Mouse (Mus musculus): ENCODE data around the gene Amt.

Amt gene

DNA sequence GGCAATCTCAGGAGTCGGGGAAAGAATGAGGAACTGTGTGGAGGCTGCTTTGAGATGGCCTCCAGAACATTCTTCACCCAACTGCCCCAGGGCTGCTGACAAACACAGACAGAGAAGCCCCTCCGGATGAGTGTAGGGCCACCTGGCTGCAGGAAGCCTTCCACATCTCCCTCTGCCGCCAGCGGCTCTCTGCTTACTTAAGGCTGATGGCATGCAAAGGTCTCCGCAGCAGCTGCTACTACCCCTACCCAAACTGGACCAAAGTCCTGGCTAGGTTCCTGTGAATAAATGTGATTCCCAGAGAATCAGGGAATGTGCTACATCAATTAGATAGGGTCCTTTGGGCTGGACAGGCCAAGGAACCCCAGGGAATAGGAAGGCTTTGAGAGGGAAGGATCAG lies 24.0 kb upstream of the Amt start:
- ChIA-PET CTCF (interaction anchor here in 3 of 4 experiments (0.6 to 0.7 kb wide), 4 partner anchors 9 to 139 kb away, joined by 3 read pairs; no protein-coding TSS in a partner anchor), POLR2A (interaction anchor here in 1 of 4 experiments (0.6 to 1.9 kb wide), 5 partner anchors 8 to 118 kb away, joined by 3 to 4 read pairs (median 3); no protein-coding TSS in a partner anchor)

DNA sequence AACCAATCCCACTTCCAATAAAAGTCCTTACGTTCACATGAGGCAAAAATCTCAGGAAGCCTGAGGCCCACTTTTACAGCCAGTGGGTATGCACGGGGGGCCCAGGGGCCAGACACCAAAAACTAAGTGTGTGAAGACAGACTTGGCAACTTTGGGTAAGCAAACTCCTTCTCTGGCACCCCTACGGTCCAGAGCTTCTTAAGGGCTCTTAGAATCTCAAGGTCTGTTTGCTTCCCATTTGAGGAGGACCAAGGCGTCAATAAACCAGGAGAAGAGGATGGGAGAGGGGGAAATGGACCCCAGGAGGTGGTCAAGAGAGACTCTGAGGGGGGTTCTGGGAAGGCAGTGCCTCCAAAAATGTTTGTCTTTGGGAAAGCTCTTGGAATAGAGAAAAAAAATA lies 23.2 kb upstream of the Amt start:
- ChIA-PET POLR2A (interaction anchor here in 3 of 4 experiments (0.6 to 1.9 kb wide), 7 partner anchors 9 to 640 kb away, joined by 3 to 6 read pairs (median 3); partner anchors contain the start of gene Dag1 (in 2 of the 3)), CTCF (interaction anchor here in 3 of 4 experiments (0.6 to 2.0 kb wide), 10 partner anchors 10 to 399 kb away, joined by 3 to 13 read pairs (median 4); partner anchors contain the start of gene Wdr6 (in 1 of the 3))

- POLR2A ChIA-PET: interaction anchor here (0.6 to 6.5 kb wide), 7 partner anchors 10 to 230 kb away, joined by 3 to 34 read pairs (median 4); partner anchors contain the start of genes Amt (in 1 of the 4) and Dag1 (in 1 of the 4)
- CTCF ChIA-PET: interaction anchor here in 2 of 4 experiments (0.6 to 2.0 kb wide), 4 partner anchors 10 to 1422 kb away, joined by 3 to 18 read pairs (median 6); no protein-coding TSS in a partner anchor
Measured at GRCm38 (mm10) chr9:108274476-108275330, 21.9 kb upstream of the Amt start.

DNA sequence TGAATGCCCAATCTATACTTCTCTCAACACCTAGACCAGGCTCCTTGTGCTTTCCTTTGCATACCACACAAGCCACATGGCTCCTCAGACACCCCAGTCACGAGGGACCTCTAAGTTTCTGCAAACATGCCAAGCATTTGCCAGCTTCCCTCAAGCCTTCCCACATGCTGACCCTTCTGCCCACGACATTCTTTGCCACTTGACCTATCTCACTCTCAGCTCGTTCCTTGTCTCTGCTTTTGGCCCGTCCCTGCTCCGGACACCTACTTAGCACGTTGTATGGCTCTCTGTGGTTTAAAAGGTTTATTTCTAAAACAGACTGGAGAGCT lies 21.4 kb upstream of the Amt start:
- CTCF ChIA-PET: interaction anchor here in 1 of 4 experiments (0.9 to 2.0 kb wide), 3 partner anchors 9 to 72 kb away, joined by 4 to 9 read pairs (median 4); no protein-coding TSS in a partner anchor
- POLR2A ChIA-PET: interaction anchor here in 2 of 4 experiments (1.1 to 6.5 kb wide), 3 partner anchors 10 to 21 kb away, joined by 4 to 34 read pairs (median 8); partner anchors contain the start of genes Amt (in 1 of the 2) and Dag1 (in 1 of the 2)

DNA sequence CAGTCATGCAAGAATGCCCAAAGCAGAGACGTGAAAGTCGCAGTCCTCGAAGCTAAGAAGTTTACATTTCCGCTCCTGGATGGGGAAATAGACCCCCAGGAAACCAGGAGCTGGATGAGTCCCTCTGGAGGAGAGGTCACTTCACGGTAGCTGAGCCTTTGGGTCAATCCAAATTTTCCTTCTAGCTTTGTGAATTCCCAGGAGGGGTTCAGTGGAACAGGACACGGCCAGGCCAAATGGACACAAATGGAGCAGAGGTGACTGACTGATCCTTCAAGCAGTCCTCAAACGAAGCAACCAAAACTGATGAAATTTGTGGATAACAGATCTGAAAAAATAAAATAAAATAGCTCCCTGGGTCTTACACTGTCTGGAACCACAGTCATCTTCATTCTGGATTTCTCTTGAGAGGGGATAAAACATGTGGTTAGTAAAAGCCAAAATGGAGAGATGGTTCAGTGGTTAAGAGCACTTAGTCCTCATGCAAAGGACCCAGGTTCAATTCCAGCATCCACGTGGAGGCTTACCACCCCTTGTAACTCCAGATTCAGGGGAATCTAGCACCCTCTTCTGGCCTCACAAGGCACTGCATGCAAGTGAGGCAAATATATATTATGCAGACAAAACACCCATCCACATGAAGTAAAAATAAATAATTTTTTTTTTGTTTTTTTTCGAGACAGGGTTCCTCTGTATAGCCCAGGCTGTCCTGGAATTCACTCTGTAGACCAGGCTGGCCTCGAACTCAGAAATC lies 17.8 kb upstream of the Amt start:
- POLR2A ChIA-PET: interaction anchor here in 3 of 4 experiments (0.6 to 6.5 kb wide), 14 partner anchors 10 to 422 kb away, joined by 3 to 34 read pairs (median 4); partner anchors contain the start of genes Dag1 (in 2 of the 3) and Usp19 (in 1 of the 3)
- CTCF ChIA-PET: interaction anchor here (0.6 to 1.8 kb wide), 18 partner anchors 9 to 377 kb away, joined by 3 to 11 read pairs (median 4); partner anchors contain the start of genes Dag1 (in 1 of the 4), Nicn1 (in 1 of the 4), Rhoa (in 1 of the 4) and Tcta (in 1 of the 4)

DNA sequence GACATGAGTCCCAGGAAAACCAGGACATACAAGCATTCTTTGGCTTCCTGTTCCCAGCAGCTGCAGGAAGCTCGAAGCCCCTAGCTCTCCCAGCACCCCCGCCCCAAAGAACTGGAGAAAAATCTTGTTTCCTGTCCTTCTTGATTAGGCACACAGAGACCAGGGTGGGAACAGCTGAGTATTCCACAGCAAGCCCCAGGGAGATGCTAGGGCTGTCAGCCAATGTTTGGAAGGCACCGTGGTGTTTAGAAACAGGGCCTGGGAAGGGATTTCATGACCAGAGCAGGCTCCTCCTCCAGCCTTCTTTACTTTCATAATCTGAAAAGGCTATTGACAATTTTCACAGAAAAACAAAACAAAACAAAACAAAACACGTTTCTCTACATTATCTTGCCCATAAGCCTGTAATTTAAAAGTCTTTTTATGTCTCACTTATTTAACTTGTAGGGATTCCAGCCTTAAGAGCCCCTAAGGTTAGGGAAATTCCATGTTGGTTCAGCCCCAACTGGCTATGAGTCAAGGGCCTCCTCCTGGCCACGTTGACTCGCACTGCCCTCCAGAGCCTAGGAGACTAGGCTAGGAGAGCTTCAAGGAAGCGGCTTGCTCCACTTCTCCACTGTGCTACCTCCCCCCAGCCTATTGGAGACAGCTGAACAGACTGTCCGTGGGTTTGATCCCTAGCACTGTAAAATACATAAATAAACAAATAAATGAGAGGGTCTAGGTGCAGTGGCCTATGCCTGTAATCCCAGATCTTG lies 16.4 kb upstream of the Amt start:
- ChIA-PET POLR2A (interaction anchor here in 1 of 4 experiments (6.5 kb wide), 1 partner anchor 15 kb away, joined by 34 read pairs; the partner anchor contains the start of gene Dag1), CTCF (no interaction called here)

- ChIA-PET CTCF (interaction anchor here (0.6 to 3.0 kb wide), 86 partner anchors 9 to 1582 kb away, joined by 3 to 39 read pairs (median 4); partner anchors contain the start of genes Amt (in 2 of the 4), Rhoa (in 2 of the 4), Tcta (in 2 of the 4) and Apeh (in 1 of the 4)), POLR2A (interaction anchor here (0.5 to 2.7 kb wide), 33 partner anchors 11 to 275 kb away, joined by 3 to 17 read pairs (median 4); partner anchors contain the start of genes Dag1 (in 3 of the 4), Amt (in 2 of the 4), Rhoa (in 2 of the 4) and Amigo3 (in 1 of the 4))
Measured at GRCm38 (mm10) chr9:108284410-108284809, 12.2 kb upstream of the Amt start.

DNA sequence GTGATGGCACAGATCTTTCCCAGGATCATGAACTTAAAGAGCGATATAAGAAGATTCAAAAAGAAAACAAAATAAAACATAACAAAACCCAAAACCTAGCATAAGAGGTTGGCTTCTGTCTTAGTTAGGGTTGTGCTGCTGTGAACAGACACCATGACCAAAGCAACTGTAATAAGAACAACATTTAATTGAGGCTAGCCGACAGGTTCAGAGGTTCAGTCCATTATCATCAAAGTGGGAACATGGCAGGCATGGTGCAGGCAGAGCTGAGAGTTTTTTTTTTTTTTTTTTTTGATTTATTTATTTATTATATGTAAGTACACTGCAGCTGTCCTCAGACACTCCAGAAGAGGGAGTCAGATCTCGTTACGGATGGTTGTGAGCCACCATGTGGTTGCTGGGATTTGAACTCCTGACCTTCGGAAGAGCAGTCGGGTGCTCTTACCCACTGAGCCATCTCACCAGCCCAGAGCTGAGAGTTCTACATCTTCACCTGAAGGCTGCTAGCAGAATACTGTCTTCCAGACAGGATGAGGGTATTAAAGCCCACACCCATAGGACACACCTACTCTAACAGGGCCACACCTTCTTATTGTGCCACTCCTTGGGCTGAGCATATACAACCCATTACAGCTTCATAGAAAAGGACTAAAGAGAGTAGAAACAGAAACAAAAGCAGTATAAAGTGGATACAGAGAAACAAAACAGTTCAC lies 9.0 kb upstream of the Amt start:
- ChIA-PET CTCF (interaction anchor here (0.6 to 1.8 kb wide), 8 partner anchors 9 to 185 kb away, joined by 3 to 5 read pairs (median 3); no protein-coding TSS in a partner anchor), POLR2A (interaction anchor here (0.6 to 4.8 kb wide), 15 partner anchors 9 to 271 kb away, joined by 3 to 24 read pairs (median 3); partner anchors contain the start of genes Amt (in 2 of the 4), Rhoa (in 2 of the 4), Tcta (in 2 of the 4) and Gpx1 (in 1 of the 4))

- ChIA-PET CTCF (interaction anchor here in 2 of 4 experiments (0.6 to 0.8 kb wide), 2 partner anchors 222 to 358 kb away, joined by 3 to 5 read pairs; no protein-coding TSS in a partner anchor), POLR2A (interaction anchor here in 2 of 4 experiments (0.6 to 5.4 kb wide), 10 partner anchors 8 to 290 kb away, joined by 3 to 37 read pairs (median 8); partner anchors contain the start of genes Rhoa (in 2 of the 2), Tcta (in 2 of the 2), 1700102P08Rik (in 1 of the 2) and Amt (in 1 of the 2))
Measured at GRCm38 (mm10) chr9:108289347-108289746, 7.3 kb upstream of the Amt start.

DNA sequence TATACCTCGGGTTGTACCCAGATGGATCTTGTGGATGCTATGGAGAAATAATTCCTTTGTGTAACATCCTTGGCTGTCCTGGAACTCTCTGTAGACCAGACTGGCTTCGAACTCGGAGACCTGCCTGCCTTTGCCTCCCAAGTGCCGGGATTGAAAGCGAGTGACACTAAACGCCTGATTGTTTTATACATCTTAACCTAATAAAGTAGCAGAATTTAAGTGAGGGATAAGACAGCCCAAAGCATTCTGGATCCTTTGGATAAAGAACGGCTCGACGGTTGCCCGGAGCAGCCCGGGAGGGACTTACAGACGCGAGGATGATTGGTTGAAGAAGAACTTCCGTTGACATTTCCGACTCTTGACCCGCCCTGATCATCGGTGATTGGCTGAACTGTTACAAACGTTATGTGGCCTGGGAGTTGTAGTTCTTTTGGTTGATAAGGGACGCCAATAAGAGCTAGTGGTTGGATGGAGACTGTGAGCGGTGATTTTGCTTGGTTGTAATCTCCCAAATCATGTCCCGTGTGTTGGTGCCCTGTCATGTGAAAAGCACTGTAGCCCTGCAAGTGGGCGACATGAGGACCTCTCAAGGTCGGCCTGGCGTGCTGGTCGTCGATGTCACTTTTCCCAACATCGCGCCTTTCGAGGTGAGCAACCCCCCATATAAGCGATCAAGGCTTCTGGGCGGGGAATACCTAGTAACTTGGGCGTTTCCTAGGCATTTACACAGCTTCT lies 6.5 kb upstream of the Amt start, which contains the start of gene Nicn1:
Gene Nicn1 (plus strand): TSS at position 414 of the 735 bp plus-strand sequence.
- ChIA-PET CTCF (interaction anchor here in 3 of 4 experiments (0.6 to 1.5 kb wide), 14 partner anchors 11 to 841 kb away, joined by 3 to 8 read pairs (median 4); partner anchors contain the start of genes Amigo3 (in 1 of the 3), Rhoa (in 1 of the 3) and Tcta (in 1 of the 3)), POLR2A (interaction anchor here in 3 of 4 experiments (0.6 to 5.4 kb wide), 45 partner anchors 8 to 542 kb away, joined by 3 to 37 read pairs (median 4); partner anchors contain the start of genes Rhoa (in 3 of the 3), Tcta (in 3 of the 3), Dag1 (in 2 of the 3) and 1700102P08Rik (in 1 of the 3))

DNA sequence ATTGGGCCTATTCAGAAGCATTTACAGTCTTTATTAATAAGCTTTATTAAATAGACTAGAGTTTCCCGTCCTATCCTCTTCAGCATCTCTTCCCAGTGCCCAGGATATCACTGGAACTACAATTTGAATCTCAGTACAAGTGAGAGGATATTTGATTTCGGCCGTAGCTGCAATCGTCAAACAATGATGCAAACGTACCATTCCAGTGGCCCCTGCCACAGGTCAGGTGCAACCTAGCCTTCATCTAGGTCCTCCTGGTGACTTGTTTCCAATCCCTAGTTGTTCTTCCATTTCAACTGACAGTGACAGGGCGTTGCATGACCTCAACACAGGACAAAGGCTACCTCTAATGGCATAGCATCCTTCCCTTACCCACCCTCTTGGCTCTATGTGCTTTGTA lies 5.9 kb upstream of the Amt start:
- CTCF ChIA-PET: interaction anchor here in 3 of 4 experiments (0.6 to 1.5 kb wide), 12 partner anchors 12 to 840 kb away, joined by 3 to 8 read pairs (median 4); partner anchors contain the start of genes Amigo3 (in 1 of the 3), Rhoa (in 1 of the 3) and Tcta (in 1 of the 3)
- POLR2A ChIA-PET: interaction anchor here in 3 of 4 experiments (0.6 to 5.4 kb wide), 44 partner anchors 8 to 542 kb away, joined by 3 to 37 read pairs (median 4); partner anchors contain the start of genes Rhoa (in 3 of the 3), Tcta (in 3 of the 3), Dag1 (in 2 of the 3) and 1700102P08Rik (in 1 of the 3)

GRCm38 (mm10) chr9:108301853-108302252 lies 5.2 kb downstream of the Amt start:
- ChIA-PET CTCF (interaction anchor here in 1 of 4 experiments (0.6 kb wide), 1 partner anchor 624 kb away, joined by 5 read pairs; no protein-coding TSS in a partner anchor), POLR2A (interaction anchor here in 3 of 4 experiments (0.7 to 20.7 kb wide), 5 partner anchors 8 to 41 kb away, joined by 3 to 409 read pairs (median 4); partner anchors contain the start of genes Gpx1 (in 1 of the 3), Nicn1 (in 1 of the 3), Rhoa (in 1 of the 3) and Tcta (in 1 of the 3))

DNA sequence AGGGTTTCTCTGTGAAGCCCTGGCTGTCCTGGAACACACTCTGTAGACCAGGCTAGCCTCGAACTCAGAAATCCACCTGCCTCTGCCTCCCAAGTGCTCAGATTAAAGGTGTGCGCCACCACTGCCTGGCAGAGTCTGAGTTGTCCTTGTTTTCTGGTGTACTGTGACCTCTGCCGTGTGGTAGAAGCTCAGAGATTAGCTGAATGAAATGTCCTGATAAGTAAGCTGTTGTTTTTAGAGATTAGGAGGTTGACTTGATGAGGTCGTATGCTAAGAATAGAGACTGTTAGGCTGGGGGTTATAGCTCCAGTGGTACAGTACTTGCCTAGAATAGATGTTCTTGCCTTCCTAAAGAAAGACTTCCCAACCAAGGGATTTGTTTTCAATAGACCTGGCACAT lies 8.1 kb downstream of the Amt start:
- ChIA-PET POLR2A (interaction anchor here (0.7 to 26.5 kb wide), 29 partner anchors 2 to 255 kb away, joined by 3 to 409 read pairs (median 10); partner anchors contain the start of genes Amt (in 4 of the 4), Gpx1 (in 3 of the 4), Nicn1 (in 3 of the 4) and Usp19 (in 2 of the 4)), CTCF (interaction anchor here (0.7 to 1.8 kb wide), 5 partner anchors 17 to 854 kb away, joined by 3 to 7 read pairs (median 6); no protein-coding TSS in a partner anchor)

DNA sequence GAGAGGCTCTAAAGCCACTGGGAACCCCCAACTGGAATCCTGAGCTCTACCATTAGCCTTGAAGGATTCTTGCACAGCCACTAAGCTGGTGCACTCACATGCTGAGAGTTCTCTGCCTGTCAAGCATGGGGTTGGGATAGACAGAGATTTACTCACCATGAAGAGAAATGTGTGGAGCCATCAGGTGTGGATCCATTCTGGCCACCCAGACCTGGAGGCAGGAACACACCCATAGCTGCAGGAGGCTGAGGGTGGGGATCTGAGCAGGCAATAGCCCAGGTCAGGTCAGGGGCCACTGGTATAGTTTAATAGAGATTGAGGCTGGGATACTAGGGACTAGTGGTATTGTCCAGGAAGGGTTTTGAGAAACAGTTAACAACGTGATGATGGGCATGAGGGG lies 8.5 kb downstream of the Amt start:
- CTCF ChIA-PET: interaction anchor here (0.7 to 1.8 kb wide), 7 partner anchors 16 to 414 kb away, joined by 3 to 7 read pairs (median 4); no protein-coding TSS in a partner anchor
- POLR2A ChIA-PET: interaction anchor here (0.6 to 26.5 kb wide), 42 partner anchors 3 to 1471 kb away, joined by 3 to 409 read pairs (median 9); partner anchors contain the start of genes Amt (in 4 of the 4), Gpx1 (in 3 of the 4), Nicn1 (in 3 of the 4) and 1700102P08Rik (in 2 of the 4)

Data from embryonic stem cell, embryonic (primary cell).